Mouse (Mus musculus) brain, embryonic 14.5 days (tissue): Measurements from ENCODE around the gene Il10.

Source experiments
- CTCF ChIP-seq: fragments of 200-500 bp; IDR thresholded peaks from 2 replicates; pipeline ENCODE4 v1.5.1; 2012; ENCODE audit warnings: inconsistent platforms, mild to moderate bottlenecking, moderate library complexity, borderline replicate concordance; ENCODE audit not compliant: insufficient read depth, insufficient read length; ENCODE audit errors: extremely low read depth
- POLR2A ChIP-seq: fragments of 200-500 bp; IDR thresholded peaks from 2 replicates; pipeline ENCODE4 v1.6.1; 2012; ENCODE audit warnings: mild to moderate bottlenecking, inconsistent platforms, borderline replicate concordance; ENCODE audit not compliant: poor library complexity, insufficient read depth, insufficient read length, severe bottlenecking; ENCODE audit errors: extremely low read depth

DNA sequence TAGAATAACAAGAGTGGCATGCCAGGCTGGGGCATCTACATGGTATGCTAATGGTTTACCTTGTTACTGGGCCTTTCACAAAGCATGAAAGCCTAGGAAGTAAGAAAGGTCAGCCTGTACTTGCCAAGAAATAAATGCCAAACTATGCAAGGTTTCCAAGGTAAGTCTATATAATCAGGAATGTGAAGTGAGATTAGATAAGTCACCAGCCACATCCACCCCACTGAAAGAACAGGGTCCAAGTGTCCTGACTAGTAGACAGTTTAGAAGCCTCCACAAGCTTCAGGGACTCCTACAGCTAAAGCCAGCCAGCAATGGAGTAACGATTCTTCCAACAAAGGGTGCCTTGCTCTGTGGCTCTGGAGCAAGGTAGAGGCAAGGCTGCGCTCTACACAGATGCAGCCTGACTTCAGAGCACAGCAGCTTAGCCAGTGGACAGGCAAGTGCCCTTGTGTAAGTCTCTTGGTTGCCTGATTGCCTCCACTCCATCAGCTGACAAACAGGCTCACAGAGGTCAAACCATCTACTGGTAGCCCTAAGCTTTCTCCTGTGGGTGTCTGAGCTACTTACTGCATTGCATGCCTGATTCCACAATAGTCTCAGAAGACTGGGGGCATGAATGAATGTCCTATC is 26.2 kb downstream of the Il10 start:
- TF ChIP-seq CTCF (no peak), POLR2A (no peak)
